Mouse (Mus musculus) gastrocnemius, adult 8-10 months (tissue): Measurements from ENCODE around the gene Nck2. TPM values are rescaled to one million over a fixed set of nuclear protein-coding genes. Genes with fewer than 3 reads are reported as not detected.

Source experiments
- DNase-seq, 2 experiments: peaks; one replicate each; pipeline ENCODE4 v3.0.0; 2022; ENCODE audit warnings: low spot score in 2 of 2
- total RNA-seq, 4 experiments: library from RNA; stranded (reverse); gene quantifications; 2 replicates each; pipeline ENCODE4 v1.2.4; 2022

The Nck2 gene
- total RNA-seq, 4 experiments from 2014 or later = 15.5 to 20.4 (median 19.0) TPM

DNA sequence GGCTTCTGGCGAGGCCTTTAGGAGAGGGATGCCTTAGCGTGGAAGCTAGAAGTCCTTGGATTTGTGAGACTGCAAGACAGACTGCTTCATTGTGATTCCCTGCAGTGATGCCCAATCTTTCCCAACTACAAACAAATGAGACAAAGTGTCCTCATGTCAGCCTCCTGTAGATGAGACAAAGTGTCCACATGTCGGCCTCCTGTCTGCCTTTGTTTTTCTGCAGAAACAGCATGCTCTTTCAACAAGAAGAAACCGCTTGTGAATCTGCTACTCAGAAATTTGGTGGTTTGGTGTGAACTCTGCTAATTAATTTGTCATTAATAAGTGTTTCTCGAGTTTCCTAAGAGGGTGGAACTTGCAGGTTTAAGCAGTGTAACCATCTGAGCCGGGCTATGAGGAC lies 53.6 kb downstream of the Nck2 start:
- DNase-seq = no peak

DNA sequence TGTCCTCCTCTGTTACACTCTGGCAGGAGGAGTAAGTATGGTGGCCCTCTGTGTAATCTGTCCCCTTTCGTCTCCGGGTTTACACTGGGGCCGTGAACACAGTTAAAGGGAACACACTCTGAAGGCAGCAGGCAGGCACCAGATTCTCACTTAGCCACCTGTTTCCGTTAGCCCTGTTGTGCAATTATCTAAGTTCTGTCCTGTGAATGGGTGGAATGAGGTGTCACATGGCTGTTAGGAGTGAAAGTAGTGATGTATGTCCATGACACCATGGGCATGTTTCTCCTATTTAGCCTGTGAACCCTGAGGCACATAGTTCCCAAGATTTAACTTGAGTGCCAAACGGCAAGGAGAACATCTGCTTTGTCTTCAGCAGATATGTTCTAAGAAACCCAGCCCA lies 55.7 kb downstream of the Nck2 start:
- no peak for DNase-seq

GRCm38 (mm10) chr1:43501143-43501919 lies 57.0 kb downstream of the Nck2 start:
- no peak for DNase-seq

- no peak for DNase-seq
Observed at GRCm38 (mm10) chr1:43501920-43502791, 57.8 kb downstream of the Nck2 start.

DNA sequence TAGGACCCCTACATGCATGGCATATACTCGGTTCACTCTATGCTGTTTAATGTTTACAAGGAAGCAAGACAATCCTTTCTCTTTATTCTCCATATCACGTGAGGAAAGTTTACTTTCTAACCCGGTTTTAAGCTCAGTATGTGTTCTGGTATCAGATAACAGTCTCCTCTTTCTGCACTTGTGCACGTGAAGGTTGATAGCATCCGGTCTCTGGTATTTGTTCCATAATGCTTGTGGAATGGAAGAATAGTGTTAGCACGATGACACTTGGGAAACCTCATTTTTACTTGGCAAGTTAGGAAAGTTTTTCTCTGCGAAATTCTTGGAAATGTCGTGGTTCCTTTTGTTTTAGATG lies 58.4 kb downstream of the Nck2 start:
- DNase-seq = no peak

- no peak for DNase-seq
Observed at GRCm38 (mm10) chr1:43503261-43503660, 58.9 kb downstream of the Nck2 start.

GRCm38 (mm10) chr1:43503676-43504075 lies 59.3 kb downstream of the Nck2 start:
- no peak for DNase-seq

- no peak for DNase-seq
Observed at GRCm38 (mm10) chr1:43504235-43504634, 59.9 kb downstream of the Nck2 start.

- DNase-seq = no peak
Observed at GRCm38 (mm10) chr1:43506638-43507037, 62.3 kb downstream of the Nck2 start.

DNA sequence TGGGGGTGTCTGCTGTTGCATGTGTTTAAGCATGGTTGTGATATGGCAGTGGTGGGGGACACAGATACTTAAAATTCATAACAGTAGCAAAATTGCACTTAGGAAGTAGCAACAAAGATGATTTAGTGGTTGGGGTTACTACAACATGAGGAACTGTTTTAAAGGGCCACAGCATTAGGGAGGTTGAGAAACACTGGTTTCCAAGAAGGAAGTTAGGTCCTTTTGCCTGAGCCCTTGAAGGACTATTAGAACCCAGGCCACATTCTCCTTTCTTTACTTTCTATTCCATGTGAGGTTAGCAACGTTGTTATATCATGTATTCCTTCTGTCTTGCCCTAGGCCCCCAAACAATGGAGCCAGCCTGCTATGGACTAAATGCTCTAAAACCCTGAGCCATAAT lies 63.4 kb downstream of the Nck2 start:
- no peak for DNase-seq

- no peak for DNase-seq
Observed at GRCm38 (mm10) chr1:43511256-43511655, 66.9 kb downstream of the Nck2 start.

- no peak for DNase-seq
Observed at GRCm38 (mm10) chr1:43511667-43512066, 67.3 kb downstream of the Nck2 start.

DNA sequence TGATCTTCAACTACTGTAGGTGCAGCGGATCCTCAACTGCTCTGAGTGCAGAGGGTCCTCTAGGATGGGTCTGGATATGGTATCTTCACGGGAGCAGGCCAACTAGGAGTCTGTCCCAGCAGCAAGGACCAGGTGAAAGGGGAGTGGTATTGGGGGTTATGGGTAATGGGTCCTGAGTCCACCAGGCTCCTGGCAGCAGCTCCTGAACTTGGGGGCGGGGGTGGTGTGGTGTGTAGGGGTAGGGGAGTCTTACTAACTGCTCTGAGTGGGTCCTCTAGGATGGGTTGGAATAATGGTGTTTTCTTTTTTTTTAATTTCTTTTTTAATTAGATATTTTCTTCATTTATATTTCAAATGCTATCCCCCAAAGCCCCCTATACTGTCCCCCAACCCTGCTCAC lies 73.0 kb downstream of the Nck2 start:
- DNase-seq = no peak

DNA sequence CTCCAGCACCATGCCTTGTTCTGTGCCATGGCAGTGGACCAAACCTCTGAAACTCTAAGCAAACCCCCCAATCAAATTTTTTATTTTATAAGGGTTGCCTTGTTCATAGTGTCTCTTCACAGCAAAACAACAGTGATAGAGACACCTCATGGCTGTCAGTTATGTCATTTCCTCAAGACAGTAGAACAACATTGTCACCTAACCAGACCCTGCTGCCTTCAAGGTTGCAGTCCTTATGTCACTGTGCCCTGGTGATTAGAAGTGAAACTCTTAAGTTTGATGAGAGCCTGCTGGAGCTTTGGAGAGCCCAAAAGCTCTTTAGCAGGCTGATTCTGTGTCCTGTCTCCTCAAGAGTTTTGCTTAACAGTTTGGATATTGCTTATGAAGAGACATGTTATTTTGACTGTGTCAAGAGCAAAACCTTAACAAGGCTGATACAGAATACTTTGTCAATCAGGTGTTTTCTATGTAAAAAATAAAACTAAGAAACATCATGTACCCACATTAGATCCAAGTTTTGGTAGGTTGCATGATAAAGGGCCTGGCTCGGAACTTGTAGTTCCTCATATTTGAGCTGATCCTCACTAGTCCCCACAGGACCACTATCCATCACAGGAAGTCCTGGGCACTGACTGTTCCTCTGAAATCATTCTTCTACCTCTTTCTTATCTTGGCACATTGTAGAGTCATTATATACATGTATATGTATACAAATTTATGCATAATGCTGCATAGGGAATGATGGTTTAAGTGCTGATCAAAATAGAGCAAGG lies 76.0 kb downstream of the Nck2 start:
- no peak for DNase-seq

- no peak for DNase-seq
Observed at GRCm38 (mm10) chr1:43520989-43521371, 76.6 kb downstream of the Nck2 start.

- DNase-seq = no peak
Observed at GRCm38 (mm10) chr1:43521512-43521911, 77.1 kb downstream of the Nck2 start.

DNA sequence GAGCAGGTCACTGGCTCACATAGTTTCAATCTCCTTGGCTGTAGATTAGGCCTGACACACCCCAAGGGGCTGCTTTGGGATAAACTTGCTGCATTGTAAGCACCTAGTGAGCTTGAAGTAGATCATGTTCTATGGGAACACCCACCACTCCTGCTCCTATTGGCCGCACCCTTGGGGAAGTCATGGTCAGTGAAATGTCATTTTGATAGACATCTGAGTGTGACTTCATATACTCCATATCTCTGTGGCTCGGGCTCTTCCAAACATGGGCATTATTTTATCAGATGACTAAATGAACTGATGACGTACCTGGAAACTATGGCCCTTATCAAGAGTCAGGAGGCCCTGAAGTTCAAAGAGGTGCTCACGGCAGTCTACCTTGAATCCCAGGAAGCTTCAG lies 77.6 kb downstream of the Nck2 start:
- no peak for DNase-seq

DNA sequence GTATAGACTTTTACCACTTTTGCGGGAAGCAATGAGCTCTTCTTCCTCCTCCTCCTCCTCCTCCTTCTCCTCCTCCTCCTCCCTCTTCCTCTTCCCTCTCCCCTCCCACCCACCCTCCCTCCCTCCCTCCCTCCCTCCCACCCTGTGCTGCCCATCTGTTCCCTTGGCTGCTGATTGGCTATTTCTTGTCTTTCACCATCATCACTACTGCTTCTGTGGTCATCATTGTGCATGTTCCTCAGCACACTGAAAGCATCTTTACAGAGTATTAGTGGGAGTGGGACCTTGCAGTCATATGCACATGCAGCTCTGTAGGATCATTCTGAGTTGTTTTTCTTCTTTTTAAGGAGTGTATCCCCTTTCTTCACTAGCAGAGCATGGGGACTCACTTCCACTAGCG lies 78.6 kb downstream of the Nck2 start:
- no peak for DNase-seq

DNA sequence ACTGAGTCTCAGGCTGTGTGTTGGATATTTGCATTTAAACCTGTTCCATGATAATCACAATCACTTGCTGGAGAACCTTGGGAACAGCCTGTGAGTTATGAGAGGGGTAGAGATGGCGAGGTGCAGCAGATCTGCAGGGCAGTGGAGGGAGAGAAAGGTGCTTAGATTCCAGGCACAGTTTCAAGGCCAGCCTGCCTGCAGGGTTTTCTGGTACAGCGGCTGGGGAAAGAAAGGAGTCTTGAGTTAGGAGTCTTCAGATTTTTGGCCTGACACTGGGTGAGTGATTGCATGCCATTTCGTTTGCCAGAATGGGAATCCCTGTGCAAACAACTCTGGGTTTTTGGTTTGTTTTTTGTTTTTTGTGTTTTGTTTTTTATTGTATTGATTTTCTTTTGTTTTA lies 80.0 kb downstream of the Nck2 start:
- DNase-seq = no peak

- DNase-seq = no peak
Observed at GRCm38 (mm10) chr1:43528275-43528674, 83.9 kb downstream of the Nck2 start.

DNA sequence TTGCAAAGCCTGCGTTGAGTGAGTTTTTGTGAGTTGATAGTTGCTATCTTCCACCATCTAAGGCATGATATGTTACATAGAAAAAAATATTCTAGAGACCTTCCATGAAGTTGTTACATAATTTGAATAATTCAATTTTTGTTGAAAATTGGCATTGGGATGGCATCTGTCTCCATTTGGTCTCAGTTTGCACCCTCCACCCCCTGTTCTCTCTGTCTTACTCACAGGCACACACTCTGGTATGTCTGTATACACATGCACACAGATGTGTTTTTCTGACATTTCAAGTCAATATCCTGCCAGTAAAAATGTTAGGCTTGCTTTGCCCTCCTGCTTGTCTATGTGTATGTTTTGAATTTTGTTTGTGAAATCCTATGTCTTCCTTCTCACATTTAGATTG lies 84.7 kb downstream of the Nck2 start:
- no peak for DNase-seq
